Mouse (Mus musculus): ENCODE measurements at regions not wholly inside any gene's neighbourhood (a gene's known extent, or its start where the extent isn't known, plus 50 kb on each side); places are given as distances from the start of the nearest gene placed in this dataset.

DNA sequence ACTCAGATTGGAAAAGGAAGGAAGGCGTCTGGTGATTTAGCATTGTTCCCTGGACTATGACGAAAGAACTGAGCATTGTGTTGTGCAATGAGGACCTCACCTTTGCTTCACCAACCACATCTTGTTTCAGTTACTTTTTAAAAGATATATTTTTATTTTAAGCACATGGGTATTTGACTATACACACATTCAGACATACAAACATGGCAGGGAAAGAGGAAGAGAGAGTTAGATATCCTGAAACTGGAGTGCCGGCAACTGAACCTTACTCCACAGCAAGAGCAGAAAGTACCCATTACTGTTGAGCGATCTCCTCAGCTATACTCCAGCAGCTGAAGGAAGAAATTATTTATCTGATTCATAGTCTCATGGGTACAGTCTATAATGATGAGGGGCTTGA lies 287.7 kb downstream of the Rps29 start:
- WGBS: 97% methylated on average over 4 of the region's 4 CpGs
- no peak overlapping the region for H3K9ac ChIP-seq (replicated peaks)
- H3K36me3 ChIP-seq: no peaks in the 10 kb centered on the region
- no peak overlapping the region for H3K4me3 ChIP-seq (replicated peaks)
- no peak for ATAC-seq (ENCODE audit: low FRiP score)
- no peak overlapping the region for H3K4me2 ChIP-seq
- no peak overlapping the region for H3K27ac ChIP-seq (replicated peaks)
- H3K27me3 ChIP-seq (replicated peaks): no peaks in the 10 kb centered on the region
- no peaks in the 10 kb centered on the region for H3K9me3 ChIP-seq (replicated peaks)
- H3K4me1 ChIP-seq: no peaks in the 10 kb centered on the region

- H3K27me3 ChIP-seq (replicated peaks): no peaks in the 10 kb centered on the region
- no peaks in the 10 kb centered on the region for H3K9me3 ChIP-seq (replicated peaks)
- H3K9ac ChIP-seq (replicated peaks): no peak overlapping the region
- no peaks in the 10 kb centered on the region for H3K36me3 ChIP-seq
- 71% methylated on average over 3 of the region's 3 CpGs for WGBS
- H3K27ac ChIP-seq (replicated peaks): no peak overlapping the region
- H3K4me3 ChIP-seq (replicated peaks): no peak overlapping the region
- no peak for ATAC-seq (ENCODE audit: low FRiP score)
- no peaks in the 10 kb centered on the region for H3K4me1 ChIP-seq
- H3K4me2 ChIP-seq: no peak overlapping the region
These were observed 296.0 kb downstream of the Rps29 start for GRCm38 (mm10) chr12:68862991-68863356.

- no peak for ATAC-seq (ENCODE audit: low FRiP score)
- H3K9me3 ChIP-seq (replicated peaks): no peaks in the 10 kb centered on the region
- whole genome bisulfite sequencing: 48% methylated on average over 5 of the region's 5 CpGs
These were observed 296.5 kb downstream of the Rps29 start for GRCm38 (mm10) chr12:68862313-68862990.

GRCm38 (mm10) chr12:68860332-68860731 lies 298.7 kb downstream of the Rps29 start:
- Histone ChIP-seq H3K9ac (replicated peaks) (no peak overlapping the region), H3K4me1 (no peaks in the 10 kb centered on the region), H3K27me3 (replicated peaks) (no peaks in the 10 kb centered on the region), H3K4me2 (no peak overlapping the region), H3K27ac (replicated peaks) (no peak overlapping the region), H3K36me3 (no peaks in the 10 kb centered on the region), H3K9me3 (replicated peaks) (no peaks in the 10 kb centered on the region), H3K4me3 (replicated peaks) (no peak overlapping the region)
- ATAC-seq (ENCODE audit: low FRiP score): no peak
- WGBS: 65% methylated on average over 2 of the region's 2 CpGs

More at GRCm38 (mm10) chr12:68862313-68862990, 296.5 kb downstream of the Rps29 start:
- H3K27ac ChIP-seq (replicated peaks): no peak overlapping the region
- H3K4me2 ChIP-seq: no peak overlapping the region
- H3K4me1 ChIP-seq: no peaks in the 10 kb centered on the region
- no peak overlapping the region for H3K9ac ChIP-seq (replicated peaks)
- no peaks in the 10 kb centered on the region for H3K36me3 ChIP-seq
- no peaks in the 10 kb centered on the region for H3K27me3 ChIP-seq (replicated peaks)
- H3K4me3 ChIP-seq (replicated peaks): no peak overlapping the region

DNA sequence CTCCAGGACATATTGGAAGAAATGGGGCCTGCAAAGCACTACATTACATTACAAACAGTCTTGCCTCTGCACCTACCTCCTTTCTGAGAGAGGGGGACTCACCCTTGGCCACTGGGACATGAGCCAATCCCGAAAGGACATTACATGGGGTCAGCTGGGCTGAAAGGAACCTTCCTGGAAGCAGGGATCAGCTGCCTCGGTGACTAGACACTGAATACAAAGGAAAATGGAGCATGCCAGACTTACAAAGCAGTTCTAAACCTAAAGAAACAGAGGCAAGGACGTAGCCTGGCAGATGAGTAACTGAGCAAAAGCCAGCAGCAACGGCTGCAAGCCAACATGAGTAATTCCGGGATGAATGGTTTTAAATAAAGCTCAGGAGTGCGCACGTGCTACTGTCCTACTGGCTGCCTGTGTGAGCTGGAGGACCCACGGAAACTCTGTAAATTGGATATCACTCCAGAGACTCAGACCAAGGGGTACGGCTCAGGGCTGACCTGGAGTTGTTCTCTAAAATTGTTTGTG lies 309.3 kb downstream of the Rps29 start:
- Histone ChIP-seq H3K4me3 (replicated peaks) (no peak overlapping the region), H3K9ac (replicated peaks) (no peak overlapping the region), H3K9me3 (replicated peaks) (no peaks in the 10 kb centered on the region), H3K27ac (replicated peaks) (no peak overlapping the region), H3K36me3 (no peaks in the 10 kb centered on the region), H3K4me2 (no peak overlapping the region), H3K4me1 (no peaks in the 10 kb centered on the region), H3K27me3 (replicated peaks) (no peaks in the 10 kb centered on the region)
- no peak for ATAC-seq (ENCODE audit: low FRiP score)
- 72% methylated on average over 9 of the region's 9 CpGs for WGBS

- no peak for ATAC-seq (ENCODE audit: low FRiP score)
- Histone ChIP-seq H3K36me3 (no peaks in the 10 kb centered on the region), H3K4me1 (no peaks in the 10 kb centered on the region), H3K9me3 (replicated peaks) (no peaks in the 10 kb centered on the region), H3K27me3 (replicated peaks) (no peaks in the 10 kb centered on the region), H3K4me2 (no peak overlapping the region), H3K27ac (replicated peaks) (no peak overlapping the region), H3K9ac (replicated peaks) (no peak overlapping the region), H3K4me3 (replicated peaks) (no peak overlapping the region)
- 95% methylated on average over 8 of the region's 8 CpGs for WGBS
These were observed 318.2 kb downstream of the Rps29 start for GRCm38 (mm10) chr12:68840815-68841214.

- ATAC-seq (ENCODE audit: low FRiP score): no peak
- WGBS: 85% methylated on average over 2 of the region's 2 CpGs
These were observed 318.8 kb downstream of the Rps29 start for GRCm38 (mm10) chr12:68840156-68840555.

DNA sequence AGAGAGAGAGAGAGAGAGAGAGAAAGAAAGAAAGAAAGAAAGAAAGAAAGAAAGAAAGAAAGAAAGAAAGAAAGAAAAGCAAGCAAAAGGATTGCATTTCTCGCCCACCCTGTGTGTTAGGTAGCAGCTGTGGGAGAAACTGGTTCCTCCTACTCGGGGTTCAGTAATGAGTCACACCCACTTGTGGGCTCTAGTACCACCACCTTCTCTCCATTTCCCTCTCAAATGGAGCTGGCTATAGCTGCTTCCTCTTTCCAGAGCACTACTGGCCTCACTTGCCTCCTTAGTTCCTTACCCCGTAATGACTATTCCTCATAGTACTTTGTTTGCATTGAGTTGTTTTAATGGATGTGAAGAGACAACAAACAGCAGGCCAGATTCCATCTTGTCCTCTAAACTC lies 323.0 kb downstream of the Rps29 start:
- no peak overlapping the region for H3K4me2 ChIP-seq
- no peak for ATAC-seq (ENCODE audit: low FRiP score)
- H3K36me3 ChIP-seq: no peaks in the 10 kb centered on the region
- H3K27me3 ChIP-seq (replicated peaks): no peaks in the 10 kb centered on the region
- H3K9ac ChIP-seq (replicated peaks): no peak overlapping the region
- no peaks in the 10 kb centered on the region for H3K4me1 ChIP-seq
- 90% methylated on average over 3 of the region's 3 CpGs for WGBS
- H3K4me3 ChIP-seq (replicated peaks): no peak overlapping the region
- H3K27ac ChIP-seq (replicated peaks): no peak overlapping the region
- no peaks in the 10 kb centered on the region for H3K9me3 ChIP-seq (replicated peaks)

More at GRCm38 (mm10) chr12:68840156-68840555, 318.8 kb downstream of the Rps29 start:
- Histone ChIP-seq H3K4me3 (replicated peaks) (no peak overlapping the region), H3K4me2 (no peak overlapping the region), H3K36me3 (no peaks in the 10 kb centered on the region), H3K9me3 (replicated peaks) (no peaks in the 10 kb centered on the region), H3K9ac (replicated peaks) (no peak overlapping the region), H3K4me1 (no peaks in the 10 kb centered on the region), H3K27me3 (replicated peaks) (no peaks in the 10 kb centered on the region), H3K27ac (replicated peaks) (no peak overlapping the region)

- Histone ChIP-seq H3K27ac (replicated peaks) (no peak overlapping the region), H3K27me3 (replicated peaks) (no peaks in the 10 kb centered on the region), H3K9ac (replicated peaks) (no peak overlapping the region), H3K36me3 (no peaks in the 10 kb centered on the region), H3K4me3 (replicated peaks) (no peak overlapping the region), H3K4me1 (no peaks in the 10 kb centered on the region), H3K9me3 (replicated peaks) (no peaks in the 10 kb centered on the region), H3K4me2 (no peak overlapping the region)
- no peak for ATAC-seq (ENCODE audit: low FRiP score)
- WGBS: 58% methylated on average over 4 of the region's 4 CpGs
These were observed 325.1 kb downstream of the Rps29 start for GRCm38 (mm10) chr12:68833914-68834313.

DNA sequence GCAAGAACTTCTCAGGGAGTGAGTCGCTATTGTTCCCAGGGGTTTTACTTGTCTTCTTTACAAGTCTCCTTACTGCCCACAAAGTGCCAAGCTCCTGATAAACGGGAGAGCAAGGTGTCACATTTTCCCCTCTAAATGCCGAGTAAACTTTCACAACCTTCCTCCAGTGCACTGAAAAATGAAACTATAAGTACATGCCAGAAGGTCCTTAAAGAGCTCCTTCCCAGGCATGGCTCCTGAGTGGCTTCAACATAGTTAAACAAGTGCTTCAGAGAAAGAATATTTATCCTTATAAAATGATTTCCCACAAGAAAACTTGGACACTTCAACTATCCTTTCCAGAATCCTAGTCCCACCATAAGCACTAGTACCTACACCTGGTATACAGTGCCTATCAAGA lies 329.6 kb downstream of the Rps29 start:
- Histone ChIP-seq H3K4me3 (replicated peaks) (no peak overlapping the region), H3K36me3 (no peaks in the 10 kb centered on the region), H3K9me3 (replicated peaks) (no peaks in the 10 kb centered on the region), H3K27ac (replicated peaks) (no peak overlapping the region), H3K27me3 (replicated peaks) (no peaks in the 10 kb centered on the region), H3K4me1 (no peaks in the 10 kb centered on the region), H3K4me2 (no peak overlapping the region), H3K9ac (replicated peaks) (no peak overlapping the region)
- ATAC-seq (ENCODE audit: low FRiP score): no peak
- WGBS: 82% methylated on average over 3 of the region's 3 CpGs

- Histone ChIP-seq H3K27me3 (replicated peaks) (no peaks in the 10 kb centered on the region), H3K36me3 (no peaks in the 10 kb centered on the region), H3K4me2 (no peak overlapping the region), H3K9ac (replicated peaks) (no peak overlapping the region), H3K4me1 (no peaks in the 10 kb centered on the region), H3K4me3 (replicated peaks) (no peak overlapping the region), H3K9me3 (replicated peaks) (no peaks in the 10 kb centered on the region), H3K27ac (replicated peaks) (no peak overlapping the region)
- 62% methylated on average over 9 of the region's 9 CpGs for WGBS
- no peak for ATAC-seq (ENCODE audit: low FRiP score)
These were observed 331.3 kb downstream of the Rps29 start for GRCm38 (mm10) chr12:68827549-68828249.

DNA sequence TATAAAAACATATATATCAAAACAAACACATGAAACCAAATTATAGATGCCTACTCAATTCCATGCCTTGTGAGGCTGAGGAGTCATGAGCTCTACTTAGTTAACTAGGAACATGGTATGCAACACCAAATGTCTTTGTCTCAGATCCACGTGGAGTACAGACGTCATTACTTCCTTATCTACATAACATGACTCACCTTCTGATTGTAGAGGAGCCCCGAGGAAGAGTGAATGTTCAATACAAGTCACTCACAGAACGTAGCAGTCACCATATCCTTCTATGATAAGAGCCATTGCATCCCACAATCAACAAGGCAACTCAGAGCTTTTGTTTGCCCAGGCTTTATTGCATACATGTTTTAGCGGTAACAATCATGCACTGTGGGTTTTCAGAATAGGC lies 364.6 kb downstream of the Rps29 start:
- Histone ChIP-seq H3K36me3 (no peaks in the 10 kb centered on the region), H3K4me2 (no peak overlapping the region), H3K9me3 (replicated peaks) (no peaks in the 10 kb centered on the region), H3K4me1 (no peaks in the 10 kb centered on the region), H3K4me3 (replicated peaks) (no peak overlapping the region), H3K9ac (replicated peaks) (no peak overlapping the region), H3K27me3 (replicated peaks) (no peaks in the 10 kb centered on the region), H3K27ac (replicated peaks) (no peak overlapping the region)
- 84% methylated on average over 5 of the region's 5 CpGs for WGBS
- ATAC-seq (ENCODE audit: low FRiP score): no peak

Data from neural tube, embryonic 15.5 days (tissue).